Mouse (Mus musculus) c-Kit-positive CD71-negative TER-119-negative erythroid progenitor cells, embryonic 14.5 days (primary cell): ENCODE results near the gene Brsk1.

Source experiments
- DNase-seq: peaks from one replicate; pipeline ENCODE4 v3.0.0-alpha.2; 2013; ENCODE audit warnings: low read depth

Gene Brsk1

GRCm38 (mm10) chr7:4669156-4669555, 21.2 kb upstream of the Brsk1 start:
- no peak for DNase-seq

- no peak for DNase-seq
Observed at GRCm38 (mm10) chr7:4670655-4671255, 19.6 kb upstream of the Brsk1 start.

GRCm38 (mm10) chr7:4671956-4672355, 18.4 kb upstream of the Brsk1 start:
- no peak for DNase-seq

- DNase-seq, result no peak
Observed at GRCm38 (mm10) chr7:4674114-4674731, 16.2 kb upstream of the Brsk1 start.

GRCm38 (mm10) chr7:4675200-4675599, 15.2 kb upstream of the Brsk1 start:
- no peak for DNase-seq

- DNase-seq, result no peak
Observed at GRCm38 (mm10) chr7:4683307-4683706, 7.1 kb upstream of the Brsk1 start.

- no peak for DNase-seq
Observed at GRCm38 (mm10) chr7:4684203-4684602, 6.2 kb upstream of the Brsk1 start.

- DNase-seq, result peak; percentile 97
Observed at GRCm38 (mm10) chr7:4684632-4685417, 5.6 kb upstream of the Brsk1 start, which contains the start of gene Hspbp1. Gene Hspbp1, minus strand, starts transcription at chr7:4685068.

- DNase-seq, result no peak
Observed at GRCm38 (mm10) chr7:4690951-4691653, 698 bp downstream of the Brsk1 start.

- no peak for DNase-seq
Observed at GRCm38 (mm10) chr7:4693004-4693403, 2.6 kb downstream of the Brsk1 start.

GRCm38 (mm10) chr7:4702334-4702733, 11.9 kb downstream of the Brsk1 start:
- DNase-seq, result no peak

GRCm38 (mm10) chr7:4703195-4703594, 12.8 kb downstream of the Brsk1 start:
- no peak for DNase-seq

- peak; percentile 64 for DNase-seq
Observed at GRCm38 (mm10) chr7:4705098-4705497, 14.7 kb downstream of the Brsk1 start.

- no peak for DNase-seq
Observed at GRCm38 (mm10) chr7:4712594-4712993, 22.2 kb downstream of the Brsk1 start.

- DNase-seq, result no peak
Observed at GRCm38 (mm10) chr7:4716955-4717354, 26.6 kb downstream of the Brsk1 start.

GRCm38 (mm10) chr7:4719276-4719675, 28.9 kb downstream of the Brsk1 start:
- no peak for DNase-seq

- no peak for DNase-seq
Observed at GRCm38 (mm10) chr7:4723508-4723907, 33.1 kb downstream of the Brsk1 start.

- DNase-seq, result no peak
Observed at GRCm38 (mm10) chr7:4724359-4724758, 34.0 kb downstream of the Brsk1 start.

- DNase-seq, result no peak
Observed at GRCm38 (mm10) chr7:4725169-4725568, 34.8 kb downstream of the Brsk1 start, which contains the start of gene Tmem150b. Gene Tmem150b, minus strand, starts transcription at chr7:4725249.

GRCm38 (mm10) chr7:4731090-4731489, 40.7 kb downstream of the Brsk1 start:
- no peak for DNase-seq

GRCm38 (mm10) chr7:4732968-4733392, 42.6 kb downstream of the Brsk1 start:
- DNase-seq, result no peak

- DNase-seq, result no peak
Observed at GRCm38 (mm10) chr7:4739041-4739543, 48.7 kb downstream of the Brsk1 start.
